Mouse (Mus musculus) myocyte (in vitro differentiated cells): ENCODE data around the gene Ogfrl1.

Source experiments
- CEBPB ChIP-seq: IDR thresholded peaks from 2 replicates; pipeline ENCODE4 v1.6.1; 2011; ENCODE audit warnings: mild to moderate bottlenecking, moderate library complexity; ENCODE audit not compliant: poor library complexity, insufficient read depth, severe bottlenecking
- E2F4 ChIP-seq: IDR thresholded peaks from one replicate; pipeline ENCODE4 v1.6.1; 2011; ENCODE audit warnings: mild to moderate bottlenecking, control low read depth, moderate library complexity; ENCODE audit not compliant: insufficient read depth
- MYOD1 ChIP-seq, 3 experiments: IDR thresholded peaks; one replicate each; pipeline ENCODE4 v1.6.1; 2011; ENCODE audit warnings: control low read depth in 2 of 3, low read depth in 2 of 3, mild to moderate bottlenecking in 2 of 3, moderate library complexity in 1 of 3; ENCODE audit not compliant: insufficient read length in 2 of 3, control insufficient read depth in 1 of 3
- POLR2A ChIP-seq: IDR thresholded peaks from one replicate; pipeline ENCODE4 v1.6.1; 2011; ENCODE audit warnings: low read depth, mild to moderate bottlenecking, control low read depth, moderate library complexity; ENCODE audit not compliant: insufficient read length
- POLR2AphosphoS2 ChIP-seq: IDR thresholded peaks from one replicate; pipeline ENCODE4 v1.6.1; 2011; ENCODE audit warnings: low read depth, control low read depth; ENCODE audit not compliant: insufficient read length
- TCF12 ChIP-seq: IDR thresholded peaks from one replicate; pipeline ENCODE4 v1.6.1; 2011; ENCODE audit warnings: mild to moderate bottlenecking, control low read depth; ENCODE audit not compliant: poor library complexity, insufficient read depth, severe bottlenecking
- TCF3 ChIP-seq: IDR thresholded peaks from one replicate; pipeline ENCODE4 v1.6.1; 2011; ENCODE audit warnings: low read depth, control low read depth; ENCODE audit not compliant: insufficient read length
- USF1 ChIP-seq: IDR thresholded peaks from one replicate; pipeline ENCODE4 v1.6.1; 2011; ENCODE audit warnings: low read depth, mild to moderate bottlenecking, control low read depth, moderate library complexity

GRCm38 (mm10) chr1:23382461-23382805 is 15.1 kb downstream of the Ogfrl1 start:
- no peak for TF ChIP-seq POLR2A
- TF ChIP-seq TCF3, result no peak
- TF ChIP-seq MYOD1 (IDR thresholded peaks at IDR 0.05; ENCODE audit: control insufficient read depth in 1 of 3, insufficient read length in 2 of 3, low read depth in 2 of 3), result no peak
- no peak for TF ChIP-seq TCF12
- no peak for TF ChIP-seq USF1
- TF ChIP-seq POLR2AphosphoS2, result no peak
- TF ChIP-seq E2F4, result no peak
- TF ChIP-seq CEBPB, result no peak
